Mouse (Mus musculus) T-helper 17 cell (primary cell): ENCODE measurements around the gene Plekhm1.
"Not testable (repeated sequence)": the region's sequence is repeated elsewhere in the genome, so short reads cannot be mapped to it uniquely, and the experiment has no call there.

Experiments used
- in situ Hi-C, 2 experiments: fragments of 300-600 bp; cut with MboI, MseI; formaldehyde crosslinking; loops; 1 replicate in 1 of 2; 2 replicates in 1 of 2; pipeline ENCODE4 v1.15.1; 2025; ENCODE audit warnings: high pct_unique_total_duplicates in 2 of 2

Gene Plekhm1

DNA sequence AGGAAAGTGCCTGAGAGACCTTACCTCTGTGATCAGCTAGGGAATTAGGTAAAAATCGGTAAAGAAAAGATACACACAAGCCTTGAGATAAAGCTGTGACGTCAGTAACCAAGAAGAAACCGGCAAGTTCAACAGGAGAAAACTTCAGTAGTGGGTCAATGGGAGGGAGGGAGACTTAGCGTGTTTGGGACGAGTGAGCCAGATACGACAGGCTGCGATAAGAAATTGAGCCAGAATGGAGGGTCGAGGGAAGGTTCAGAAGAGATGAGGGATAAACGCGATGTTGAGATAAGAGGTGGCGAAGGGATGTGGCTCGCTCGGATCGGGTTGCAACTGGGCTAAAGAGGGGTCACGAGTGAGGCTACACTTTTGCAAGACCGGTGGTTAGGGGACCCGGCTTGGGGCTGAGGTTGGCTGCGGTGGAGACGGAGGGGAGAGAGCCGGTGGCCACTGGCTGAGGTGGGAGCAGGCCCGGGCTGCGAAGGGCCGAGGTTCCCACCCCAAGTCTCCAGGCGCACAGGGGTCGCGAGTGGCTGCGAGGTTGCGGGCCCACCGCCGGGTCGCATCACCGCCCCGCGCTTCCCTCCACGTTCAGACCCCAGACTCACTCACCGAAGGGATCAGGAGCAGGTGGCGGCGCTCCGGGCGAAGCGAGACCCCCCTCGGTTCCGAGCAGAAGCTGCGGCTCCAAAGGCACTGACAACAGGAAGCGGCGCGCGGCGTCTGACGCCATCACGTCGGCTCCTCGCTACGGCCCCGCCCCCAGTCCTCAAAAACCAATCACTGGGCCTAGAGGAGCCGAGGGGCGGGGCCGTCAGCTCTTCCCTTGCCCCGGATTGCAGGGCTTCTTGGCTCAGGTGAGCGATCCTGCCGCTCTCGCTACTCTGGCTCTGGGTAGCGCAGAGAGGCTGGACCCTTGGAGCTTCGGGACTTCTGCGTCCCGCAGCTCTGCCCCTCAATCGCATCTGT, at the start of gene Plekhm1:
Gene Plekhm1 (minus strand): TSS at position 707 of the 969 bp plus-strand sequence.
- in situ Hi-C loops = no loop called here

GRCm38 (mm10) chr11:103451105-103451504, 38.6 kb upstream of the Plekhm1 start:
- in situ Hi-C loops = not testable (repeated sequence)

DNA sequence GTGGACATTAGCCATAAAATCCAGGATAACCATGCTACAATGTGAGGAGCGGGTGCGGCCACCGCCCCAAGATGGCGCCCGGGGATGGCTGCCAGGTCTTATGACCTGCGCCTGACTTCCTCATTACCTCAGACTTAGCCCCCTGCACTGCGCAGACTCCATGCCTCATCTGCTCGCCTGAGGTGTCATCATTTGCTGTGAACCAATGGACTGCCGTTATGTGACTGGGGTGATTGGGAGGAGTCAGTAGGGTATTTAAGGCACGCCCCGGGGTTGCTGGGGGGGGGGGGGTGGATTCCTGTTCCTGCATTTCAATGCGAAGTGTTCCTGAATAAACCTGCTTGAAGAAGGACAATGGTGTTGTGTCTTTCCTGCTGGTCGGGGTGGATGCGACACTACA, 37.2 kb upstream of the Plekhm1 start:
- in situ Hi-C loops = not testable (repeated sequence)

DNA sequence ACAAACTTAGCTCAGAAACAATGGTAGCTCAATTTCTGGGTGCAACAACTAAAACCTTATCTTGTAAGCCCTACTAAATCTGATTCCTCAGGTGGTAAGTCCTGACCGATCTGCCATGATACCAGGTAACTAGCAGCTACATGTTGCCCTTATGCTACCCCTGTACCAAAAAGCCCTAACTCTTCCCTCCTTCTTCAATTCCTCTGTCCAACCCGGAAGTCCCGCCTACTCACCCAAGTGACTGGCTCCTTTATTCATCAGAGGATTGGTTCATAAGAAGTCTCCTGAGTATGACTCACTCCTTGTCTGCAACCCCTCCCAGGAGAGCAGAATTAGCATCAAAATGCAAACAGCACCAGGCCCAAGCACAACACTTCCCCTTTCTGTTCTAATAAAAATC, 31.2 kb upstream of the Plekhm1 start:
- in situ Hi-C loops = no loop called here

DNA sequence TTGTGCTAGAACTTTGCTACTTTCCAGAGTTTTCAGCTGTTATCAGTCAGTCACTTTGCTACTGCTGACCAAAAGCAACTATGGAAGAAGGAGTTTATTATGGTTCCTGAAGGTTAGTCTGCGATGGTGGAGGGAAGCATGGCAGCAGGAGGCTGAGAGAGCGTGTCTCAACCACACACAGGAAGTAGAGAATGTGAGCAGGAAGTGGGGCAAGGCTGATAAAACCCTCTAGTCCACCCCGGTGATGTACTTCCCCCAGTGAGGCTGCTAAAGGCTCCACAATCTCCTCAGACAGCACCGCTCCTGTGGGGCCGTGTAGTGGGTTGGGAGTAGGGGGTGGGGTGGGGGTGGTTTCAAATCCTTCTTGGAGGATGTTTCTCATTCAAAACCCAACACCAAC, 23.8 kb upstream of the Plekhm1 start:
- in situ Hi-C loops = no loop called here

DNA sequence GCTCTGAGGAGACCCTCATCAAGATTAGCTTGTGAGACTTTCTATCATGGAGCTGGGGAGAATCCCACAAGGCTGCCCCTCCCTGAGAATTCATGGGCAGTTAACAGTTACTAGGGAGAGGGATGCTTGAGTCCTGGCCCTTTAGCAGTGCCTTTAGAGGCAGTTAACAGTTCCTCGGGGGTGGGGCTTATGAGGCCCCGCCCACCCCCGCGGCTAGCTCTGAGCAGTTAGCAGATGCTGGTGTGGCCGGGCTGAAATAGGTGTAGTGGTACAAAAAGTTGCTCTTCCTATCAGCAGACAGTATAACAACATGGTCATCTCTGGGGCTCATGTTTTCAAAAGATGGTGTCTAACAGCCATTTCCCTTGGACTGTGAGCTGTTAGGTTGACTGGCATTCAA, 12.5 kb upstream of the Plekhm1 start:
- in situ Hi-C loops = no loop called here

DNA sequence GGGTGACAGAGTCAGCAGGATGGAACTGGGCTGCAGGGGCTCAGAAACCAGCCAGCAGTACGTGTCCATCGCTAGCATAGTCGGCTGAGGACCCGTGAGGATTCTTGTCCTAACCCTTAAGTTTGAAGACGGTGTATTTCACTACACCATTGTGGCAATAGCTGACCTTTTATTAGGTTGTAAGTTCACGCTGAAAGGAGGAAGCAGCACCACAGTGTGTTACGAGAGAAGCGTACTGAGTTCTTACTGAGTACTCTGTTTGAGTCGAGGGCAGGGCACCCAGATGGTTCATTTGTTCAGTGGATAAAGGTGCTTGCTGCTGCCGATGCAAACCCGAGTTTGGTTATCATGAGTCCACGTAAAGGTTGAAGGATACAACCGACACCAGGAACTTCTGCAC, 7.2 kb upstream of the Plekhm1 start:
- in situ Hi-C loops = no loop called here

- in situ Hi-C loops = no loop called here
Measured at GRCm38 (mm10) chr11:103419226-103419625, 6.7 kb upstream of the Plekhm1 start.

GRCm38 (mm10) chr11:103413516-103413915, 1.0 kb upstream of the Plekhm1 start:
- in situ Hi-C loops = no loop called here

GRCm38 (mm10) chr11:103412950-103413423, 500 bp upstream of the Plekhm1 start:
- in situ Hi-C loops = no loop called here

DNA sequence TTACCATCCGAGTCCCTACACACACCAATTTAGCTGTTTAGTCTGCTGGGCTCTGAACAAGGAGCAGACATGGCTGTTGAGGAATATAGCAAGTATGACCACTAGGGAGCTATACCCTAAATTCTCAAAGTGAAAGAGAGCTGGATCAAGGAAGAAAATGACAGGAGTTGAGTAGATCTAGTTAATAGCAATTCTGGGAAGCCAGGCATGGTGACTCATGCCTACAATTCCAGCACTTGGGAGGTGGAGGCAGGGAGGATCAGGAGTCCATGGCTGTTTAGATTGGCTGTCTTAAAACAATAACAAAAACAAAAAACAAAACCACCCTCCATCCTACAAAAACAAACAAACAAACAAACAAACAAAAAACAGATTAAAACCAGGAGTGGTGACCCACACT, 1.2 kb downstream of the Plekhm1 start:
- in situ Hi-C loops = no loop called here

DNA sequence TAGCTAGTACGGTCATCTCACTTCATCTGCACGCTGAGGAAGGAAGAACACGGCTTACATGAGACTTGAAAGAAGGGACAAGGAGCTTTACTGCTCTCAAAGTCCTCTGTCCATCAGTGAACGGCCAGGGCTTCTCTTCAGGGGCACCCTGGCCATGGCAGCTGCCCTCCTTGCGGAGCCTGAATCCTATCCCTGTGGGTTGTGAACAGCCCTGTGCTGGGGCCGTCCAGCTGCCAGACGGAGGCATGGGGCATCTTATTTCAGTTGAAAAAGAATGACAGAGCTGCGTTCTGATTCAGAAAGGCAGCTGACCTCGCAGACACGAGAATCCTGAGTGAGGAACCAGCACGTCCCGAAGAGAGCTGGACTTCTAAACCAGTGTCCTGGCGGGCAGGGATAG, 3.6 kb downstream of the Plekhm1 start:
- in situ Hi-C loops = no loop called here

- in situ Hi-C loops = not testable (repeated sequence)
Measured at GRCm38 (mm10) chr11:103407136-103407535, 5.4 kb downstream of the Plekhm1 start.

DNA sequence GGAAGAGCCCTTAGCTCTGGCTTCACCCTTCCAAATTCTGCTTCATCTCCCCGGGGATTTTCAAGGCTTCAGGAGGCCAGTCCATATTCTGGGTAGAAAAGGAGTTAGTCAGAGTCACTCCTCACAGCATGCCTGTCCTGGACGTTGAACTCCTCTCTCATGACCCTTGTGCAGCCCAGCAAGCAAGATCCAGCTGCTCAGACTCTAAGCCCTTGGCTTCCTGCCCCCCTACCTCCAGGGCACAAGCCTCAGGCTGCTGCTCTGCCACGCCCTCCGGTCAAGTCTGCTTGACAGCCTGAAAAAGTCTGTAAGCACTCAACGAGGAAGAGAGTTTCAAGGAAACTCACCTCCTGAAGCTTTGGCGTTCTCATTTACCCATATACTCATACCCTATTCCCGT, 5.9 kb downstream of the Plekhm1 start:
- in situ Hi-C loops = no loop called here

- in situ Hi-C loops = no loop called here
Measured at GRCm38 (mm10) chr11:103405814-103406213, 6.7 kb downstream of the Plekhm1 start.

DNA sequence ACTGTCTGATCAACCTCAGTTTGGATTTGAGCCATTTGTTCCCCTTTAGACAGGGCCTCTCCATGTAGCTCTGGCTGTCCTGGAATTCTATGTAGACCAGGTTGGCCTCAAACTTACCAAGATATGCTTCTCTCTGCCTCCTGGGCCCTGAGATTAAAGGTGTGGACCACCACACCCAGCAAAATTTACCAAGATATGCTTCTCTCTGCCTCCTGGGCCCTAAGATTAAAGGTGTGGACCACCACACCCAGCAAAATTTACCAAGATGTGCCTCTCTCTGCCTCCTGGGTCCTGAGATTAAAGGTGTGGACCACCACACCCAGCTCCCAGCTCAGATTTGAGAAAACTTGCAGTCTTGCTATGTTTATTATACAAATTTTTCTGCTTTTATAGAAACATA, 7.9 kb downstream of the Plekhm1 start:
- in situ Hi-C loops = no loop called here

DNA sequence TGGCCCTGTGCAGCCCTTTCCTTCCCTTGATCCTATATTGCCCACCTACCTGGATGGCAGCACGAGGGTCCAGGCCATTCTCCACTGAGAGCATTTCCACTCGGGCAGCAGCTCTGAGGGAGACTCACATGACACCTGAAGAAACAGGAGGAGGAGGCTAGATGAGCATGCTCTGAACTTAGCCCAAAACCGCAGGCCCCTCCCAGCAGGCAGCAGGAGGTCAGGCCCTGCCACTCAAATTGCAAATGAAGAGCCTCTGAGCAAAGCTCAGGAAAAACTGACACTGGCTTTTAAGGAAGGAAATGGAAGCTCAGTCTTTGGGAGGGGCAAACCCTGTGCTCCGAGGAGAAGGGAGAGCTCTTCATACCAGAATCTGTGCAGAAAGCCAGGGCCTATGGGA, 8.7 kb downstream of the Plekhm1 start:
- in situ Hi-C loops = no loop called here

DNA sequence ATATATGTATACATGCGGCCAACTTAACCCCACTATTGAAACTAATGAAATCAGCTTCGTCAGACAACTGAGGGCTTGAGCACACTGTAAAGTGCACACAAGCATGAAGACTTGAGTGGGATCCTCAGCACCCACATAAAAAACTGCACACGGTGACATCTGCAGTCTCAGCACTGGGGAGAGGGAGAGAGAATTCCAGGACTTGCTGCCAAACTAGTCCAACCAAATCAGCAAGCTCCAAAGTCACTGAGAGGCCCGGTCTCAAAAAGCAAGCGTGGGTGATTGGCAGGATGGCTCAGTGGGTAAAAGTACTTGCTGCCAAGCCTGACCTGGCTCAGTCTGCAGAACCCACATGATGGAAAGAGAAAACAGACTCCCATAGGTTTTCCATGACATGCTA, 9.7 kb downstream of the Plekhm1 start:
- in situ Hi-C loops = no loop called here

- in situ Hi-C loops = no loop called here
Measured at GRCm38 (mm10) chr11:103402198-103402597, 10.3 kb downstream of the Plekhm1 start.

GRCm38 (mm10) chr11:103399986-103400385, 12.5 kb downstream of the Plekhm1 start:
- in situ Hi-C loops = loop anchor here in 1 of 2 experiments (5.0 kb wide), 1 partner anchor 38 kb away; the partner anchor contains the start of gene Arhgap27

GRCm38 (mm10) chr11:103399050-103399449, 13.4 kb downstream of the Plekhm1 start:
- in situ Hi-C loops = loop anchor here in 1 of 2 experiments (5.0 kb wide), 1 partner anchor 37 kb away; the partner anchor contains the start of gene Arhgap27

DNA sequence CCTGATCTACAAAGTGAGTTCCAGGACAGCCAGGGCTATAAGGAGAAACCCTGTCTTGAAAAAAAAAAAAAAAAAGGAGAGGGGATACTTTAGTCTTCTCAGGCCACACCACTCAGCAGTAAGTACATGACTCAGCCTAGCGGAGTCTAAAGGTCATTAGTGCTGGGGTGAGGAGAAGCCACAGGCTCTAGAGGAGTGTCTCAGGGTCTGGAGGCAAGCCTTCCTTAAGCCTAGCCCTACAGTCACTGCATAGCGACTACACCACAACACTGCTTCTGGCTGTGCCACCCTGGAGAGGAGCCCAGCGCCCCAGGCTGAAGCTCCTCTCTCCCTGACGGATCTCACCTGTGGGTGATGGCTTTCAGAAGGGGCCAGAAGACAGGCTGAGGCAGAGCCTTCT, 15.8 kb downstream of the Plekhm1 start:
- in situ Hi-C loops = loop anchor here in 1 of 2 experiments (5.0 kb wide), 1 partner anchor 34 kb away; the partner anchor contains the start of gene Arhgap27

- in situ Hi-C loops = loop anchor here in 1 of 2 experiments (5.0 kb wide), 1 partner anchor 34 kb away; the partner anchor contains the start of gene Arhgap27
Measured at GRCm38 (mm10) chr11:103396236-103396635, 16.3 kb downstream of the Plekhm1 start.
